Mouse (Mus musculus) bone marrow macrophage, adult 2 months (primary cell): Measurements from ENCODE around the gene Clec16a.

Source experiments
- CTCF ChIP-seq: IDR thresholded peaks from 2 replicates; pipeline ENCODE4 v1.5.1; 2012; ENCODE audit warnings: low read depth, mild to moderate bottlenecking, low read length, moderate library complexity
- POLR2A ChIP-seq: IDR thresholded peaks from 2 replicates; pipeline ENCODE4 v1.6.1; 2012; ENCODE audit warnings: mild to moderate bottlenecking, low read depth, low read length, borderline replicate concordance

DNA sequence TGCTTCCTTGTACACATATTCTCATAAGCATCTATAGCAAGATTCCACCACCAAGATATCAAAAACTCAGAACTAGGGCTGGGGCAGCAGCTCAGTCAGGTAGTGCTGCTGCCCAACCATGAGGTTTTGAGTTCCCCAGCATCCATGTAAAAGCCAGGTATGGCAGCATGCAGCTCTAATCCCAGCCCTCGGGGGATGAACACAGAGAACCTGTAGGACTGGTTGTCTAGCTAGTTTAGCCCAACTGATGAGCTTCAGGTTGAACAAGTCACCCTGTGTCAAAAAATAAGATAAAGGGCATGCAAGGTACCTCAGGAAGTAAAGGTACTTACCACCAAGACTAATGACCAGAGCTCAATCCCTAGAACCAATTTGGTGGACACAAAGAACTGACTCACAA lies 148.3 kb downstream of the Clec16a start:
- TF ChIP-seq CTCF (no peak), POLR2A (no peak)
